Mouse (Mus musculus): Measurements from ENCODE around the gene Aif1l. TPM values are rescaled to one million over a fixed set of nuclear protein-coding genes. Genes with fewer than 3 reads are reported as not detected.

The Aif1l gene
- polyA plus RNA-seq, 1 experiment: 0.47 TPM

- Histone ChIP-seq H3K36me3 (ENCODE audit: control insufficient read depth, insufficient read depth, low read length) (no peaks in the 10 kb centered on the region), H3K4me1 (ENCODE audit: control insufficient read depth, insufficient read depth, insufficient read length, low read length) (peaks cover 6% of the 10 kb centered on the region; the same call in 1 of the 2 replicates), H3K27me3 (ENCODE audit: control insufficient read depth, insufficient read depth, low read length) (peaks cover 20% of the 10 kb centered on the region), H3K27ac (ENCODE audit: insufficient read depth, low read depth, low read length) (no peak overlapping the region), H3K4me3 (ENCODE audit: low read depth, low read length) (no peak overlapping the region)
- TF ChIP-seq CTCF (IDR thresholded peaks at IDR 0.05; ENCODE audit: extremely low read depth, insufficient read length, insufficient replicate concordance, low read depth, low read length): no peak
- no peak for TF ChIP-seq POLR2A (IDR thresholded peaks at IDR 0.05; ENCODE audit: low read depth, low read length)
- 45% methylated on average over 9 of the region's 9 CpGs for WGBS
Measured at GRCm38 (mm10) chr2:31950966-31951365, 1.0 kb downstream of the Aif1l start.

- H3K4me3 ChIP-seq (ENCODE audit: low read depth, low read length): no peak overlapping the region
- WGBS: 77% methylated on average over 10 of the region's 10 CpGs
- no peaks in the 10 kb centered on the region for H3K36me3 ChIP-seq (ENCODE audit: control insufficient read depth, insufficient read depth, low read length)
- TF ChIP-seq CTCF (IDR thresholded peaks at IDR 0.05; ENCODE audit: extremely low read depth, insufficient read length, insufficient replicate concordance, low read depth, low read length) (no peak), POLR2A (IDR thresholded peaks at IDR 0.05; ENCODE audit: low read depth, low read length) (no peak)
- peaks cover 20% of the 10 kb centered on the region for H3K27me3 ChIP-seq (ENCODE audit: control insufficient read depth, insufficient read depth, low read length)
- peaks cover 6% of the 10 kb centered on the region; the same call in 1 of the 2 replicates for H3K4me1 ChIP-seq (ENCODE audit: control insufficient read depth, insufficient read depth, insufficient read length, low read length)
- no peak overlapping the region for H3K27ac ChIP-seq (ENCODE audit: insufficient read depth, low read depth, low read length)
Measured at GRCm38 (mm10) chr2:31952236-31952635, 2.3 kb downstream of the Aif1l start.

GRCm38 (mm10) chr2:31952725-31953124 is 2.8 kb downstream of the Aif1l start:
- 84% methylated on average over 3 of the region's 3 CpGs for WGBS
- H3K4me3 ChIP-seq (ENCODE audit: low read depth, low read length): no peak overlapping the region
- H3K4me1 ChIP-seq (ENCODE audit: control insufficient read depth, insufficient read depth, insufficient read length, low read length): peaks cover 6% of the 10 kb centered on the region; the same call in 1 of the 2 replicates
- TF ChIP-seq POLR2A (IDR thresholded peaks at IDR 0.05; ENCODE audit: low read depth, low read length) (no peak), CTCF (IDR thresholded peaks at IDR 0.05; ENCODE audit: extremely low read depth, insufficient read length, insufficient replicate concordance, low read depth, low read length) (no peak)
- no peaks in the 10 kb centered on the region for H3K36me3 ChIP-seq (ENCODE audit: control insufficient read depth, insufficient read depth, low read length)
- H3K27ac ChIP-seq (ENCODE audit: insufficient read depth, low read depth, low read length): no peak overlapping the region
- peaks cover 20% of the 10 kb centered on the region for H3K27me3 ChIP-seq (ENCODE audit: control insufficient read depth, insufficient read depth, low read length)

GRCm38 (mm10) chr2:31953687-31954086 is 3.7 kb downstream of the Aif1l start:
- Histone ChIP-seq H3K36me3 (ENCODE audit: control insufficient read depth, insufficient read depth, low read length) (no peaks in the 10 kb centered on the region), H3K4me1 (ENCODE audit: control insufficient read depth, insufficient read depth, insufficient read length, low read length) (peaks cover 6% of the 10 kb centered on the region; the same call in 1 of the 2 replicates), H3K27me3 (ENCODE audit: control insufficient read depth, insufficient read depth, low read length) (peaks cover 20% of the 10 kb centered on the region), H3K27ac (ENCODE audit: insufficient read depth, low read depth, low read length) (no peak overlapping the region), H3K4me3 (ENCODE audit: low read depth, low read length) (no peak overlapping the region)
- TF ChIP-seq CTCF (IDR thresholded peaks at IDR 0.05; ENCODE audit: extremely low read depth, insufficient read length, insufficient replicate concordance, low read depth, low read length) (no peak), POLR2A (IDR thresholded peaks at IDR 0.05; ENCODE audit: low read depth, low read length) (no peak)
- 76% methylated on average over 8 of the region's 8 CpGs for WGBS

- 87% methylated on average over 9 of the region's 9 CpGs for WGBS
- no peak overlapping the region for H3K4me3 ChIP-seq (ENCODE audit: low read depth, low read length)
Measured at GRCm38 (mm10) chr2:31954779-31955181, 4.8 kb downstream of the Aif1l start.

GRCm38 (mm10) chr2:31955686-31956085 is 5.7 kb downstream of the Aif1l start:
- Histone ChIP-seq H3K4me1 (ENCODE audit: control insufficient read depth, insufficient read depth, insufficient read length, low read length) (no peaks in the 10 kb centered on the region), H3K4me3 (ENCODE audit: low read depth, low read length) (no peak overlapping the region), H3K36me3 (ENCODE audit: control insufficient read depth, insufficient read depth, low read length) (no peaks in the 10 kb centered on the region), H3K27ac (ENCODE audit: insufficient read depth, low read depth, low read length) (no peak overlapping the region), H3K27me3 (ENCODE audit: control insufficient read depth, insufficient read depth, low read length) (peaks cover 12% of the 10 kb centered on the region)
- TF ChIP-seq POLR2A (IDR thresholded peaks at IDR 0.05; ENCODE audit: low read depth, low read length) (no peak), CTCF (IDR thresholded peaks at IDR 0.05; ENCODE audit: extremely low read depth, insufficient read length, insufficient replicate concordance, low read depth, low read length) (no peak)
- 74% methylated on average over 5 of the region's 5 CpGs for WGBS

More at GRCm38 (mm10) chr2:31954779-31955181, 4.8 kb downstream of the Aif1l start:
- no peaks in the 10 kb centered on the region for H3K36me3 ChIP-seq (ENCODE audit: control insufficient read depth, insufficient read depth, low read length)
- TF ChIP-seq POLR2A (IDR thresholded peaks at IDR 0.05; ENCODE audit: low read depth, low read length): no peak
- no peak for TF ChIP-seq CTCF (IDR thresholded peaks at IDR 0.05; ENCODE audit: extremely low read depth, insufficient read length, insufficient replicate concordance, low read depth, low read length)
- peaks cover 20% of the 10 kb centered on the region for H3K27me3 ChIP-seq (ENCODE audit: control insufficient read depth, insufficient read depth, low read length)
- peaks cover 6% of the 10 kb centered on the region; the same call in 1 of the 2 replicates for H3K4me1 ChIP-seq (ENCODE audit: control insufficient read depth, insufficient read depth, insufficient read length, low read length)
- H3K27ac ChIP-seq (ENCODE audit: insufficient read depth, low read depth, low read length): no peak overlapping the region

GRCm38 (mm10) chr2:31957211-31957610 is 7.3 kb downstream of the Aif1l start:
- no peaks in the 10 kb centered on the region for H3K36me3 ChIP-seq (ENCODE audit: control insufficient read depth, insufficient read depth, low read length)
- 84% methylated on average over 10 of the region's 10 CpGs for WGBS
- H3K4me1 ChIP-seq (ENCODE audit: control insufficient read depth, insufficient read depth, insufficient read length, low read length): no peaks in the 10 kb centered on the region
- no peak overlapping the region for H3K27ac ChIP-seq (ENCODE audit: insufficient read depth, low read depth, low read length)
- no peak overlapping the region for H3K4me3 ChIP-seq (ENCODE audit: low read depth, low read length)
- H3K27me3 ChIP-seq (ENCODE audit: control insufficient read depth, insufficient read depth, low read length): no peaks in the 10 kb centered on the region
- TF ChIP-seq CTCF (IDR thresholded peaks at IDR 0.05; ENCODE audit: extremely low read depth, insufficient read length, insufficient replicate concordance, low read depth, low read length) (no peak), POLR2A (IDR thresholded peaks at IDR 0.05; ENCODE audit: low read depth, low read length) (no peak)

Data from small intestine, adult 2 months (tissue).